Mouse (Mus musculus): Measurements from ENCODE around the gene Trim66. TPM values are rescaled to one million over a fixed set of nuclear protein-coding genes. Genes with fewer than 3 reads are reported as not detected.

Trim66 gene
- polyA plus RNA-seq, 1 experiment: 11.6 TPM

- no peak for DNase-seq
- TF ChIP-seq CTCF (IDR thresholded peaks at IDR 0.05; ENCODE audit: borderline replicate concordance, insufficient read depth, low read depth, low read length): no peak
- TF ChIP-seq POLR2A (IDR thresholded peaks at IDR 0.05; ENCODE audit: borderline replicate concordance, insufficient read depth, low read length): no peak
- Histone ChIP-seq H3K4me1 (ENCODE audit: control insufficient read depth, insufficient read depth, low read length) (no peaks in the 10 kb centered on the region), H3K27me3 (ENCODE audit: control insufficient read depth, insufficient read depth, low read length) (no peaks in the 10 kb centered on the region), H3K4me3 (replicated peaks; ENCODE audit: insufficient read depth, low read depth, low read length) (no peak overlapping the region), H3K27ac (ENCODE audit: insufficient read depth, low read length) (no peak overlapping the region)
- WGBS: 73% methylated on average over 3 of the region's 3 CpGs
These were observed 30.0 kb downstream of the Trim66 start for GRCm38 (mm10) chr7:109477926-109478325.

GRCm38 (mm10) chr7:109470700-109471099, 37.2 kb downstream of the Trim66 start:
- Histone ChIP-seq H3K4me1 (ENCODE audit: control insufficient read depth, insufficient read depth, low read length) (peaks cover 8% of the 10 kb centered on the region), H3K27me3 (ENCODE audit: control insufficient read depth, insufficient read depth, low read length) (no peaks in the 10 kb centered on the region), H3K4me3 (replicated peaks; ENCODE audit: insufficient read depth, low read depth, low read length) (no peak overlapping the region), H3K27ac (ENCODE audit: insufficient read depth, low read length) (no peak overlapping the region)
- no peak for DNase-seq
- TF ChIP-seq CTCF (IDR thresholded peaks at IDR 0.05; ENCODE audit: borderline replicate concordance, insufficient read depth, low read depth, low read length) (no peak), POLR2A (IDR thresholded peaks at IDR 0.05; ENCODE audit: borderline replicate concordance, insufficient read depth, low read length) (no peak)
- 54% methylated on average over 4 of the region's 4 CpGs for WGBS

GRCm38 (mm10) chr7:109468262-109468701, 39.7 kb downstream of the Trim66 start:
- H3K27ac ChIP-seq (ENCODE audit: insufficient read depth, low read length): no peak overlapping the region
- WGBS: 9% methylated on average over 6 of the region's 6 CpGs
- peak; percentile 29 to 33 for DNase-seq
- H3K4me1 ChIP-seq (ENCODE audit: control insufficient read depth, insufficient read depth, low read length): peaks cover 8% of the 10 kb centered on the region
- no peak overlapping the region for H3K4me3 ChIP-seq (replicated peaks; ENCODE audit: insufficient read depth, low read depth, low read length)
- H3K27me3 ChIP-seq (ENCODE audit: control insufficient read depth, insufficient read depth, low read length): no peaks in the 10 kb centered on the region
- TF ChIP-seq CTCF (IDR thresholded peaks at IDR 0.05; ENCODE audit: borderline replicate concordance, insufficient read depth, low read depth, low read length) (no peak), POLR2A (IDR thresholded peaks at IDR 0.05; ENCODE audit: borderline replicate concordance, insufficient read depth, low read length) (no peak)

GRCm38 (mm10) chr7:109467591-109467990, 40.3 kb downstream of the Trim66 start:
- H3K27me3 ChIP-seq (ENCODE audit: control insufficient read depth, insufficient read depth, low read length): no peaks in the 10 kb centered on the region
- 11% methylated on average over 2 of the region's 2 CpGs for WGBS
- H3K4me1 ChIP-seq (ENCODE audit: control insufficient read depth, insufficient read depth, low read length): peaks cover 8% of the 10 kb centered on the region
- DNase-seq: peak; percentile 26 to 50
- TF ChIP-seq POLR2A (IDR thresholded peaks at IDR 0.05; ENCODE audit: borderline replicate concordance, insufficient read depth, low read length): no peak
- no peak for TF ChIP-seq CTCF (IDR thresholded peaks at IDR 0.05; ENCODE audit: borderline replicate concordance, insufficient read depth, low read depth, low read length)
- H3K27ac ChIP-seq (ENCODE audit: insufficient read depth, low read length): no peak overlapping the region
- H3K4me3 ChIP-seq (replicated peaks; ENCODE audit: insufficient read depth, low read depth, low read length): no peak overlapping the region

GRCm38 (mm10) chr7:109460698-109461097, 47.2 kb downstream of the Trim66 start:
- no peak for DNase-seq
- H3K4me1 ChIP-seq (ENCODE audit: control insufficient read depth, insufficient read depth, low read length): no peaks in the 10 kb centered on the region
- 71% methylated on average over 8 of the region's 8 CpGs for WGBS
- H3K27ac ChIP-seq (ENCODE audit: insufficient read depth, low read length): no peak overlapping the region
- H3K4me3 ChIP-seq (replicated peaks; ENCODE audit: insufficient read depth, low read depth, low read length): no peak overlapping the region
- TF ChIP-seq CTCF (IDR thresholded peaks at IDR 0.05; ENCODE audit: borderline replicate concordance, insufficient read depth, low read depth, low read length) (no peak), POLR2A (IDR thresholded peaks at IDR 0.05; ENCODE audit: borderline replicate concordance, insufficient read depth, low read length) (no peak)
- H3K27me3 ChIP-seq (ENCODE audit: control insufficient read depth, insufficient read depth, low read length): no peaks in the 10 kb centered on the region

- DNase-seq: no peak
- Histone ChIP-seq H3K4me3 (replicated peaks; ENCODE audit: insufficient read depth, low read depth, low read length) (no peak overlapping the region), H3K4me1 (ENCODE audit: control insufficient read depth, insufficient read depth, low read length) (peaks cover 7% of the 10 kb centered on the region; the same call in 1 of the 2 replicates), H3K27me3 (ENCODE audit: control insufficient read depth, insufficient read depth, low read length) (no peaks in the 10 kb centered on the region), H3K27ac (ENCODE audit: insufficient read depth, low read length) (no peak overlapping the region)
- no peak for TF ChIP-seq CTCF (IDR thresholded peaks at IDR 0.05; ENCODE audit: borderline replicate concordance, insufficient read depth, low read depth, low read length)
- no peak for TF ChIP-seq POLR2A (IDR thresholded peaks at IDR 0.05; ENCODE audit: borderline replicate concordance, insufficient read depth, low read length)
- WGBS: 89% methylated on average over 6 of the region's 6 CpGs
These were observed 51.4 kb downstream of the Trim66 start for GRCm38 (mm10) chr7:109456563-109456962.

- 94% methylated on average over 2 of the region's 2 CpGs for WGBS
- H3K4me3 ChIP-seq (replicated peaks; ENCODE audit: insufficient read depth, low read depth, low read length): no peak overlapping the region
- H3K27ac ChIP-seq (ENCODE audit: insufficient read depth, low read length): no peak overlapping the region
- DNase-seq: no peak
- no peak for TF ChIP-seq POLR2A (IDR thresholded peaks at IDR 0.05; ENCODE audit: borderline replicate concordance, insufficient read depth, low read length)
- no peak for TF ChIP-seq CTCF (IDR thresholded peaks at IDR 0.05; ENCODE audit: borderline replicate concordance, insufficient read depth, low read depth, low read length)
- H3K4me1 ChIP-seq (ENCODE audit: control insufficient read depth, insufficient read depth, low read length): peaks cover 7% of the 10 kb centered on the region; the same call in 1 of the 2 replicates
- no peaks in the 10 kb centered on the region for H3K27me3 ChIP-seq (ENCODE audit: control insufficient read depth, insufficient read depth, low read length)
These were observed 52.2 kb downstream of the Trim66 start for GRCm38 (mm10) chr7:109455748-109456147.

- peaks cover 9% of the 10 kb centered on the region; the same call in 1 of the 2 replicates for H3K4me1 ChIP-seq (ENCODE audit: control insufficient read depth, insufficient read depth, low read length)
- no peak overlapping the region for H3K4me3 ChIP-seq (replicated peaks; ENCODE audit: insufficient read depth, low read depth, low read length)
- no peak overlapping the region for H3K27ac ChIP-seq (ENCODE audit: insufficient read depth, low read length)
- peak; percentile 17 to 29 for DNase-seq
- TF ChIP-seq CTCF (IDR thresholded peaks at IDR 0.05; ENCODE audit: borderline replicate concordance, insufficient read depth, low read depth, low read length) (no peak), POLR2A (IDR thresholded peaks at IDR 0.05; ENCODE audit: borderline replicate concordance, insufficient read depth, low read length) (no peak)
- WGBS: 43% methylated on average over 9 of the region's 9 CpGs
- H3K27me3 ChIP-seq (ENCODE audit: control insufficient read depth, insufficient read depth, low read length): no peaks in the 10 kb centered on the region
These were observed 53.1 kb downstream of the Trim66 start for GRCm38 (mm10) chr7:109454856-109455255.
